Mouse (Mus musculus): ENCODE results near the gene Zfp597.

DNA sequence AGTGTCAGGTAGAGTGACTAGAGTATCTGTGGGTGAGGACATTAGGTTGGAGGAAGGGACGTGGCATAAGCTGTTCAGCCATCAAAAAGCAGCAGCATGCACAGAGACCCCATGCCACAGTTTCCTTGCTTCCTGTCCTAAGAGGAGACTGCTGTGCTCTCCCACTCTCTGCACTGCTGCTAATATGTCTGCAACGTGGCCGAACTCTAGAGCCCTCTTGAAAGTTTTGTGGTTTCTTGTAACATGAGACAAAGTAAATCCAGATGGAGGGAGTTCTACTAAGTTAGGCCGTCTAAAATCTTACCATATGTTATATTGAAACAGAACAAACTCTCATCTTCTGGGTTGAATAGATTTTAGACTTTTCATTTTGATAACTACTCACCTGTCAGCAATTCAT lies 39.6 kb upstream of the Zfp597 start:
- TF ChIP-seq CTCF (IDR thresholded peaks at IDR 0.05; ENCODE audit: extremely low read depth, insufficient read depth, low read length) (no peak), POLR2A (IDR thresholded peaks at IDR 0.05; ENCODE audit: extremely low read depth, insufficient read depth, low read length) (no peak)

Data from cortical plate, adult 2 months (tissue).